In genomic region chr16:20551691-20552090, GRCm38 (mm10) we compare ENCODE assay signal across 18 mouse cellular contexts. TPM values are rescaled to one million over a fixed set of nuclear protein-coding genes. Genes with fewer than 3 reads are reported as not detected.
"Had no signal": no experiment of that assay in that cellular context is flagged by ENCODE, and none has a peak within 500 bp of the region (broad histone marks: within the 10 kb centered on the region; RNA-seq: fewer than 3 reads in every experiment).

No protein-coding gene starts in this region.

- H3K9me3 ChIP-seq: neural tube, embryonic 13.5 days; neural tube, embryonic 15.5 days; stomach, embryonic 15.5 days had no signal

- H3K4me2 ChIP-seq: neural tube, embryonic 13.5 days; neural tube, embryonic 15.5 days; stomach, embryonic 15.5 days had no signal

- DNase-seq: retina, postnatal 1 day; right cerebral cortex, adult 18-20 months; right cerebral cortex, postnatal 14 days; right cerebral cortex, postnatal 25 days; right cerebral cortex, postnatal 4 days; spleen, adult 18-20 months; thymus, adult 18-20 months; thymus, adult 2 months; thymus, postnatal 14 days; thymus, postnatal 25 days; thymus, postnatal 36 days; thymus, postnatal 4 days had no signal

- H3K4me3 ChIP-seq: neural tube, embryonic 13.5 days; neural tube, embryonic 15.5 days; stomach, embryonic 15.5 days had no signal

- H3K27me3 ChIP-seq: neural tube, embryonic 13.5 days; neural tube, embryonic 15.5 days; stomach, embryonic 15.5 days had no signal

- H3K27ac ChIP-seq: neural tube, embryonic 13.5 days; neural tube, embryonic 15.5 days; stomach, embryonic 15.5 days; stomach, postnatal 0 days had no signal

- H3K9ac ChIP-seq: neural tube, embryonic 13.5 days; neural tube, embryonic 15.5 days; stomach, embryonic 15.5 days had no signal

RNA-seq across cellular contexts. Expression of gene Vwa5b2, which starts 37.6 kb away (rescaled TPM):
- total RNA-seq: neutrophil, adult 5-6 weeks had no signal
- polyA plus RNA-seq: thymus, postnatal 0 days had no signal
